Mouse (Mus musculus) kidney, postnatal 10 days (tissue): ENCODE measurements around the gene Mecom.
A peak's percentile ranks its signal among the peaks of the same experiment; 100 is the strongest.

Experiments
- DNase-seq: peaks from one replicate; pipeline ENCODE4 v3.0.0; 2021; ENCODE audit warnings: mixed read lengths

Gene Mecom

DNA sequence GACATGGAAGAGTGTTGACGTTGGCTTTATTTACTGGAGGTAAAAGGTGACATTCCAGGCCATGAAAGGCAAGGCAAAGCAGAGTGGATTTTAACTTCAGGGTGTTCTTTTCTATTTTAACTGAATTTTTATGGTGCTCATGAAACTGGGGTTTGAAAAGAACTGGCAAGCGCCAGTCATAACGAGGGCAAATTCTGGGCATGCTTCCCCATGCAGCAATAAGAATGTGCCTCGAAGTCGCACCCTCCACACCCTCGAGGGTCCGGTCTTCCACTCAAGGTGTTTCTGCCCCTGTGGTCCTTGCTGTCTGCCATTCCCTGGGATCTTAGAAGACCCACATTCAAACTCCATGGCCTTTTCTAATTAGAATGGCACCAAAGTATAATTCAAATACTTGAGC lies 547.5 kb downstream of the Mecom start:
- DNase-seq: no peak

DNA sequence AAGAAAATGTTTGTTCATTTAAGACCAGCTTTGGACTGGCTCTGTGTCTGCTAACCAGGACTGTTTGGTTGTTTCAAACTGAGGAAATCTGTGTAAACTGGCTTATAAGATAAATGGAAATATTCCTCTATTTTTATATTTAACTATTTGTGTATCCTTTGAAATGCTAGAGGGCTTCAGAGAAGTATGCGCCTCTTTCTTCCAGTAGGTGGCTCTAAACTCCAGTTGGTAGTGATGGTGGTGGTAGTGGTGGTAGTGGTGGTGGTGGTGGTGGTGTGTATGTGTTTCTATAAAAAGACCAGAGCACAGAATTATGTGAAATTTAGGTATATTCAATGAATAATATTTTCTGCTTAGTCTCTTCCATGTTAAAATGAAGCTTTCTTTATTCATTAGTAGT lies 548.8 kb downstream of the Mecom start:
- no peak for DNase-seq

DNA sequence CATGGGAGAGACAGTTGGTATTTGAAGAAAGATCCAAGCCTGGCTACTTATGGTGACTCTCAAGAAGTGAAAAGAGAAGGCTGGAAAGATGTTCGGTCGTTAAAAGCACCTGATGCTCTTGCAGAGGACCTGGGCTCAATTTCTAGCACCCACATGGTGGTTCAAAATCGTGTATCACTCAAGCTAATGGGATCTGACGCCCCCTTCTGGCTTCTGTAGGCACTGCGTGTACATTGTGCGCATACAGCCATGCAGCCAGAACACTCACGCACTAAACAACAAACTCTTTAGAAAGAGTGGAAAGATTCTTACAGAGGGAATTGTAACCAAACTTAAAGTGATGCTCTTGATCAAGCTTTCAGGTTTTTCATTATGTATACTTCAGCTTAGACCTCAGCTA lies 550.7 kb downstream of the Mecom start:
- no peak for DNase-seq

DNA sequence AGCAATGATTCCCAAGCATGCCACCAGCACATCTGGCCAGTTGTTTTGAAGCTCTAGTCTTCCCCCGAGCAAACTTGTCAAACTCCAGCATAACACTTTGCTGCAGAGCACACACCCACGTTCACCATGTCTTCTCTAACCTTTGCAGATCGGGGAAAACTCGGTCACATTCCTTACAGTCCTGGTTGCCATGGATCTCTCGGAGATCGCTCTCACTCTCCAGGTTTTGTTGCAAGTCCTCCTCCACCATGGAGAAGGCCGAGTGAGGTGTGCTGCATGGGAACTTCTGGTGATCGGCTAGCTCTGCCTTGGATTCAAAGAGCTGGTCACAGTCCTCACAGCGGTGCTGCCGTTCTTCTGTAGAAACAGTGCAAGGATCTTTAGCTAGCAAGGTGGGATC lies 554.5 kb downstream of the Mecom start:
- DNase-seq: no peak

DNA sequence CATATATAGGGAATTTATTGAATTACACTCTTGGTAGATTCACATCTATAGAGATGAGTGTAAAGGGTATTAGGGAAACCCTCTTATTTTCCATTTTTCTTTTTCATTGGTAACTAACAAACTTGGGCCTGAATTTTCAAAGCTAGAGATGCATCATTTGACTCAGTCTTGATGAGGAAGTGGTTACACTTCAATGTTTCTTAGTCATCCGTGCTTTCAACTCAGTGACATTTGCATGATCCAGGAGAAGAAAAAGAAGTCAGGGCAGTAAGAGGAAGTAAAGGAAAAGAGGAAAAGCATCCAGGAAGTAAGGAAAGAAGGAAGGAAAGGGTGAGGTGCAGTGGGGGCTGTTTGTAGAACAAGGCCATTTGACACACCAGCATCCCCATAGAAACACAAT lies 556.3 kb downstream of the Mecom start:
- no peak for DNase-seq

DNA sequence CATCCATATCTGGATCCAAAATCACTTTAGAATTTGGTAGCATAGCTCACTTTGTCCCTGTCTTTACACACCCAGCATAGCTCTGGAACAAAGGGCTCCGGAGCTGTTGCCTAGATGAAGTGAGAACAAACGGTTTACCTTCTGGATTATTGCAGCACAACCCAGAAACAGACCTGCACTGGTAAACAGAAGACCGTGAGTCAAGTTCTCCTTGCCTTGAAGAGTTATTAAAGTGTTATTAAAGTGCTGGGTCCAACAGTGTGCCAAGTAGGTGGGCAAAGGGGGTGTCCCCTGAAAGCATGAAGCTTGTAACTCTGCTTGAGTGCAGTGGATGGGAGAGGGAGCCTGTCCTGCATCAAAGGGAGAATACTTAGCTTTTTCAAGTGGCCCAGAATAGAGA lies 563.4 kb downstream of the Mecom start:
- DNase-seq: no peak

DNA sequence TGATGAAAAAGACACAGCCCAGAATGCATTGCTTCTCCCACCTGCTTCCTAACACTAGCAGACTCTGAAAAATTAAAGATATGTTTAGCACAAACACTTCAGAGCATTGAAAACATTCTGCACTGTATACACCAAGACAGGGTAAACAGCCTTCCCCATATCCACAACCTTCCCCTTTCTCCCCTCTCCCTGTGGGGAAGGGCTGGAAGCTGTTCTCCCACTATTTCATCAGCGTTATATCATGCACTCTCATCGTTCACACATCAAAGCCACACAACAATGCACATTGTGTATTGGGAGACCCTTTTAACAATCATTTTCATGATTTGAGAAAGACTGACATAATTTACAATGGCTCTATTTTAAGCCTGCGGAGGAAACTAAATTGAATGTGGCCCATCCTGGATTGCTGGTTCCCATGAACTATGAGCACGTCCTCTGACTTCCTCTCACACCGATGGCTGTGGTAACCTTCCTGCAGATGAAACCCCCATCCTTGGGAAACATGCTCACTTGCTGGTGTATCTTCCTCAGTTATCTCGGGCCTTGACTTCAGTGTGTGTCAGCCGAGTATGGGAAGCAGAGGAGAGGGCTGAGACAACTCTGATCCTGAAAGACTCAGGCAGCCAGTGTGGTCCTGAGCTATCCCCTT lies 566.4 kb downstream of the Mecom start:
- DNase-seq: peak; percentile 28

DNA sequence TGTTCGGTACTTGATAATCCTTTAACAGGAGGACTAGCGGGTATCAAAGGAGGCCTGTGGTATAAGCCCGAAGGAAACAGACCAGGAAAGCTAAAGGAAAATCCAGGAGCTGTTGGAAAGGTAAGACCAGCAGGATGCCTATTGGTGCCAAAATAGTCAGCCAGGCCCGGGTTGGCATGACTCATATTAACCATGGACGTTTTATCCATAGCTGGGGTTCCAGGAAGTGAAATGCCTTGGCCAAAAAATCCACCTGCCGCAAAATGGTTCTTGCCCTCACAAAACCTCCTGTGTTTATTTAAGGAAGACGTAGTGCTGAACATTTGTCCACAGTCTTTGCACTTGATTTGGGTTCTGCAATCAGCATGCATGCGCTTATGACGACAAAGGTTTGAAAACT lies 567.3 kb downstream of the Mecom start:
- DNase-seq: no peak

DNA sequence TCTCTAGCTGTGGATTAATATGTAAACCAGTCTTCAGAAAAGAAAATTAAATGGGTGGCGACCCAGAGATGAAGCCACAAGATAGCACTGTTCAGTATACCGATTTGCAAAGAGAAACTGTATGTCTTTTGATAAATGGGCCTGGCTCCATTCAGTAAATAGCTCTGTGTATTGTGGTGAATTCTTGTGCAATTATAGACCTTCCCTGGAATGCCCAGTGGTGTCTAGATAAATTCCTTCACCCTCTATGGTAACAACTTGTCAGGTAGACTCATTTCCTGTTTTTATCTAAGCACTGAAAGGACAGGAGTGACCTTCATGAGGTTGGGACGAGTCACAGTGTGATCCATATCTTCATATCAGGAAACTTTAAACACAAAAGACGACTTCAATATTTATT lies 571.2 kb downstream of the Mecom start:
- no peak for DNase-seq

DNA sequence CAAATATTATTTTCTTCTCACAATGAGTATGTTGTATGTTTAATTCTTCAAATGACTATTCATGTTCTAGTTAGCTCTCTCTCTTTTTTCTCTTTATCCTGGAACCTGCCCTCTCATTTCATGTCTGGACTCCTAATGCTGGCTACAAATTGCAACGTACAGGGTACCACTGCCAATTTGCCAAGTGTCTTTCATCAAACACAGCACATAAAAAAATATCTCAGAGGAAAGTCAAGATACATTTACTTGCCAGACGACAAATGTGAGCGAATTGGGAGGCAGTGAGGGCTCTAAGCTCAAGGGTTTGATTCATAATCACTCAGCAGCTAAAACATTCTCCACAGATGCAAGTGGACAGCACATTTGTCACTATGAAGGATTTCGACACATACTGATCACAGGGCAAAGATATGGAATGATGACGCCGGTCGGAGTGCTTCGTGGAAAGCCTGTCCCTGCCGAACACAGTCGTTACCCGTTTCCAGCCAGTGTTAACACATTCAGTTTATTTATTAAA lies 579.3 kb downstream of the Mecom start:
- no peak for DNase-seq

DNA sequence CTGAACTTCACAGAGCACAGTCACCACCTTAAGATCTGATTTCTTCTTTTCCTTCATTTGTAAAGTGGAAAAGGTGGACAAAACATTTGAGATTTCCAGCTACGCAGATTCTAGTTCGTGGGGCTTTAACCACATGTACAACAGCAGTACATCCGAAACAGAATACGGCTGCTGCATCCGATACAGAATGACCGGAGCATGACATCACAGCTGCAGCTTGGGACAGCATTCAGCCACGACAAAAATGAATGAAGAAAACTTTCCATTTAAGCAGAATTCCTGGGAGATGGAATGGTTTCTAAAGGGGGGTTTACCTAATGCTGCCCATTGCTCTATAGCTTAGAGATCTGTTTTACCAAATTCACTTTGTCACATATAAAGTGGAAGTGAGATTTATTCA lies 583.9 kb downstream of the Mecom start:
- no peak for DNase-seq

DNA sequence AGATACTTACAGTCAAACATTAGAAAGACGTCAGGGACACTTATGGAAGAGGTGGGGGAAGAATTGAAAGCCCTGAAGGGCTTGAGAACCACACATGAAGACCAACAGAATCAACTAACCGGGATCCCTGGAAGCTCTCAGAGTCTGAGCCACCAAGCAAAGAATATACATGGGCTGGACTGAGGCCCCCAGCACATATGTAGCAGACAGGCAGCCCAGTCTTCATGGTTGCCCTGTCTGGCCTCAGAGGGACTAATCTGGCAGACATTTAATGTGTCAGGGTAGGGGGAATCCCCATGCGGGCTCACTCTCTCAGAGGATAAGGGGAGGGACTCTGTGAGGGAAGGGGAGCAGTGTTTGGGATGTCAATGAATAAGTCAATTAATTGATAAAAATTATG lies 584.4 kb downstream of the Mecom start:
- no peak for DNase-seq

DNA sequence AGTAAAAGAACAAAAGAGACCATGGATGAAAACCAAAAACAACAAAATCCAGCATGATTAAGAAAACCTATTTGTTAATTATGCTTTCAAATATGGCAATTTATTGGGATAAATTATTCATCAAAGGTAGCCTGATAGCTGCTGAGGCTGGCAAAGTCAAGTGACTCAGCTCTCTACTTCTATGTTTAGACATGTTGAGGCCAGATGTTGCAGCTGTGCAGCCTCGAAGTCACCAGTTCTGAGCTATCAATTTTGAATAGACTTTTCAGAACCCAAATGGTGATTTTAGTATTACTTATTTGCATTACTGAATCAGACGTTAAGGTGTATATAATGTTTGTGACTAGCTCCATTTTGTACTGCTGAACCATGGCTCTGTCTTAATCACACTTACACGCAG lies 588.8 kb downstream of the Mecom start:
- no peak for DNase-seq

DNA sequence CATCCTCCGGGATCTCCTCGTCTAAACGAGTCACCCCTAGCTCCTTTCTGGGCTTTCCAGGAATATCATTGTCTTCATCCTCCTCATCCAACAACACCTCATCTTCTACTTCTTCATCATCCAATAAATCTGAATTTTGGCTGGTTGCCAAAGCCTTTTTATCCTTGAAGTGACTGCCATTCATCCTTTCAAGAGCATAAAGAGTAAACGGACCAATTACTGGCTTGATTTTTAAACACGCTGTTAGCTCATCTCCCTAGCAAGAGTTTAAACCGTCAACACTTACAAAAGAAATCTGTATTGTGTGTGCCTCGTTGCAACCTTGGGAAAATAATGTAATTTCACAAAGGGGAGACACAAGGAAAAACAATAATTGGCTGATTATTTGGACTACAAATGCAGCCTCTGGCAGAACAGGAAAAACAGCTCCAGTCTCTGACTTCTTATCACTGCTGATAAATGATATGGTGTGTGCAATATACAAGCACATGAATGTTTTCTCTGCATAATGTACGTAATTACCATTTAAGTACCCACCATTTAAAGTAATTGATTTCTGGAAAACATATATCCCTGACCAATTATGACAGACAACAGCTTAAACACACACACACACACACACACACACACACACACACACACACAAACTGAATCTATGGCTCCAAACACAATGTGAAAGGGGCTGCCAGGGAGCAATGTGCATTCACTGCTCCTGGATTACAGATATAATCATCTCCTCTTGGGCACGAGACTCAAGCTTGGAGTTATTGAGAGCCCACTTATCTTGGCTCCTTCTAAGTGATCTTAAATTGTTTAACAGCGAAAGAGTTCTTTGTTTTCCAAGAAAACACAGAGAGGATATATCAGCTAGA lies 590.2 kb downstream of the Mecom start:
- no peak for DNase-seq

DNA sequence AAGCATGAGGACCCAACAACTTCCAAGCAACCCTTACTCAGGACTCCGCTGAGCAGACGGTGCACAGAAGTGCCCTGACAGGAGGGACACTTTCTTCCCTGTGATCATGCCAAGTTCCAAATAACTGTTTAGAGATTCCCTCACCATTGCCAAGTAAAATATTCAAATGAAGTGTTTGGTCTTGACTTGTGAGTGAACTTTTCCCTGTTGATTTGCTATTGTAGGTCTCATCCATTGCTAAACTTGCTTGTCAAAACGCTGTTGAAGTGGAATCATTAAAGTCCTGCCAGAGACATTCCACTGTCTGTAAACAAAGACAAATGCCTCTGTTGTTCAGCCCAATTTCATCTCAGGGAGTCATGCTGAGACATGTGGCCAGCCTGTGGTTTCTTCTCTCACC lies 594.5 kb downstream of the Mecom start:
- DNase-seq: no peak

DNA sequence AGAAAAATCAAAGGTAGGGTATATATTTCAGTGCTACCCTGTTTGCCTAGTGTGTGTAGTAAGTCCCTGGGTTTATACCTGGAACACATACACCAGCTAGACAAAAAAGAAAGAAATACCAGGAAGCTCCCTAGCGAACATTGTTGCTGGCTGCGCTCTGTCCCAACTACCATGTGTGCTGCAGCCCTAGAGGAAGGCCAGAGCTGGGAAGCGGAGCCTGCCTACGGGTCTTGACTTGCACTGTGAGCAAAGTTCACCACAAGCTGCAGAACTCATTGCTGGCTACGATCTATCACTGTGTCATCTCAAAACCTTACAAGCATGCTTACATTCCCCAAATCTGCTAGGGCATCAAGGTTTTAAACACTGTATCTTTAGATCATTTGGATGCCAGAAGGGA lies 597.0 kb downstream of the Mecom start:
- peak; percentile 27 for DNase-seq

DNA sequence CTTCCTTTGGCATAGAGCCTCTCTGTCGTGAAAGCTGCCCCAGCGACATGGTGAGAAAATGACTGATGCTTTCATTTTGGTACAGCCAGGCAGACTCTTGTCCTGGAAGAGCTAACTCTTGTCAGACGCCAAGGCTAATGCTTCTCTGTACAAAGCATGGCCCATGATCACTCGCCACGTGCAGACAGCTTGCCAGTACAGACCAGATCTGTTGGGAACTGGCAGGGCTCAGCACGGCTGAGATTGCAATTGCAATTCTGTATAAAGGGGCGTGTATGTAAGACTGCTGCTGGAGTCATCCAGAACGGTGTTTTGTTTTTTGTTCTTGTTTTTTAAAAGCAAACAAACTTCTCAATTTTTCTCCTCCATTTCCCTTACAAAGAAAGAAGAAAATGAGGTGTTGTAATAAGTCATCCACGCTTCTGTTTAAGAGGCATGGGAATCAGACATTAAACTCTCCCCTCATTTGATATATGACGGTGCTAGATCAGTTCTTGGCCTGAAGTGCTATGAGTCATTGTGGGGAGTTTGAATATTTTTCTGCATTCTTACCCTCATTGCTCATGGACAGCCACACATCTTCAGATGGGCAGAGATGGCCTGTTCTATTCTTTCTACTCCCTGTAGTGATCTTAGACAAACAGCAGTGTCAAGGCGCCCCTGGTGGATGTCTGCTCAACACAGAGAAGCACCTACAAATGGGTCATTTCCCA lies 644.1 kb downstream of the Mecom start:
- DNase-seq: no peak
